Mouse (Mus musculus): ENCODE measurements around the gene Acp2.

DNA sequence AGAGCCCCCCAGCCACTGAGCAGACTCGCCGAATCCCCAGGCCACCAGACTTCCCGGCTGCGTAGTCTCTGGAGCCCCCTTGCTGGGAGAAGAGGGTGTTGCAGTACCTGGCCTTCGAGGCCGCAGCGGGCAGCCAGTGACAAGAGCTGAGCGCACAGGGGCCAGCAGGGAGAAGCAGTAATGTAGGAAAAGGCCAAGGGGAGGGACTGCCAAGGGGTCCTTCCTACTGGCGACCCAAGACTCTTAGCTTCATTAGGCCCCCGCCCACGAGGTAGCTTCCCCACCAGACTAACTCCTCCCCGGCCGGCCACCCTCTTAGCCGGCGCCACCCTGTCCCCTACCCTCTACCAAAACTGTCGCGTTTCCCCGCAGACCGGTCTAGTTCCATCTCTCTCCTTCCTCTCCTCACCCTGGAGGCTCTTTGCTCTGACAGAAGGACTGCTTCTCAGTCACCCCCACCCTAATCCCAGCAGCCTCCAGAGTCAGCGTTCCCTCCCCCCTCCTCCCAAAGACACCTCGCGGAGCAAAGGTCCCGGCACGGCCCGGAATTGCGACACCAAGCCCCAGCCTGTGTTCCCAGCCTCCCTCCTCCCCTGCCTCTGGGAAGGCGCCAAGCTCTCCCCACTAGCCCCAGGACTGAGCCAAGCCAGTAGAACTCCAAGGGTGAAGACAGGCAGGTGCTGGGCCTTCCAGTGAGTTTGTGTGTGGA lies 7.9 kb upstream of the Acp2 start:
- TF ChIP-seq CTCF (IDR thresholded peaks at IDR 0.05; ENCODE audit: insufficient read depth, low read depth, low read length) (peak; percentile 68), POLR2A (IDR thresholded peaks at IDR 0.05; ENCODE audit: insufficient read depth, low read depth, low read length) (no peak)
